Comparison of ENCODE assay signal across 6 mouse cellular contexts in genomic region chr9:28360691-28361090, GRCm38 (mm10).
"Had no signal": no experiment of that assay in that cellular context is flagged by ENCODE, and none has a peak within 500 bp of the region (broad histone marks: within the 10 kb centered on the region; RNA-seq: fewer than 3 reads in every experiment).

No protein-coding gene starts in this region.

- DNase-seq: kidney, postnatal 10 days; kidney, postnatal 4 days; left cerebral cortex, postnatal 4 days; lung, adult 2 months; lung, postnatal 36 days; right cerebral cortex, postnatal 14 days had no signal
